Mouse (Mus musculus) hindbrain, embryonic 16.5 days (tissue): Measurements from ENCODE around the gene Klhl22. TPM values are rescaled to one million over a fixed set of nuclear protein-coding genes. Genes with fewer than 3 reads are reported as not detected.
A peak's percentile ranks its signal among the peaks of the same experiment; 100 is the strongest.

Experiments used
- ATAC-seq: fragments of 200-750 bp; cut with Nextera tagmentation; 2 replicates; pipeline ENCODE4 v1.8.0; 2017; ENCODE audit warnings: moderate TSS enrichment, moderate library complexity
- H3K27ac ChIP-seq: fragments of 300-500 bp; sonication (generic); 2 replicates; pipeline ENCODE4 v1.5.1; 2014; ENCODE audit warnings: low read depth, mild to moderate bottlenecking, control low read depth, low read length, moderate library complexity
- H3K27me3 ChIP-seq: fragments of 300-500 bp; sonication (generic); replicated peaks from 2 replicates; pipeline ENCODE4 v1.6.1; 2014; ENCODE audit warnings: low read length; ENCODE audit not compliant: control insufficient read depth, insufficient read depth
- H3K36me3 ChIP-seq: fragments of 300-500 bp; sonication (generic); 2 replicates; pipeline ENCODE4 v1.6.1; 2014; ENCODE audit warnings: mild to moderate bottlenecking, low read length, moderate library complexity, mixed read lengths; ENCODE audit not compliant: control insufficient read depth, insufficient read depth
- H3K4me1 ChIP-seq: fragments of 300-500 bp; sonication (generic); 2 replicates; pipeline ENCODE4 v1.6.1; 2014; ENCODE audit warnings: low read depth, low read length; ENCODE audit not compliant: control insufficient read depth, insufficient read depth
- H3K4me2 ChIP-seq: fragments of 300-500 bp; sonication (generic); 2 replicates; pipeline ENCODE4 v1.6.1; 2014; ENCODE audit warnings: mild to moderate bottlenecking, low read length, control low read depth, moderate library complexity
- H3K4me3 ChIP-seq: fragments of 300-500 bp; sonication (generic); 2 replicates; pipeline ENCODE4 v1.5.1; 2014; ENCODE audit warnings: mild to moderate bottlenecking, low read length, control low read depth, moderate library complexity
- H3K9ac ChIP-seq: fragments of 300-500 bp; sonication (generic); 2 replicates; pipeline ENCODE4 v1.6.1; 2014; ENCODE audit warnings: low read depth, mild to moderate bottlenecking, control low read depth, low read length, moderate library complexity
- H3K9me3 ChIP-seq: fragments of 300-500 bp; sonication (generic); 2 replicates; pipeline ENCODE4 v1.6.1; 2014; ENCODE audit warnings: mild to moderate bottlenecking, low read length, moderate library complexity; ENCODE audit not compliant: control insufficient read depth
- WGBS: fragments of 180-500 bp; shearing (Covaris S2); extraction: QIAGEN DNeasy Blood & Tissue Kit; methylation state at CpG from one replicate; pipeline ENCODE4 v1.1.7; 2014; 5-methylcytosine and 5-hydroxymethylcytosine counted together
- polyA plus RNA-seq: library from polyadenylated mRNA; unstranded; fragments of >200 nt; fragmentation: Nextera tagmentation; extraction: Ambion mirVana; gene quantifications from 2 replicates; pipeline ENCODE4 v1.2.1, GENCODE M21; 2015

The Klhl22 gene
- polyA plus RNA-seq, 1 experiment from 2014 or later: 90.2 TPM

- H3K4me2 ChIP-seq: no peak overlapping the region
Observed at GRCm38 (mm10) chr16:17744536-17744935, 14.9 kb upstream of the Klhl22 start.

GRCm38 (mm10) chr16:17745067-17745466 lies 14.4 kb upstream of the Klhl22 start:
- Histone ChIP-seq H3K4me3 (no peak overlapping the region), H3K27ac (no peak overlapping the region), H3K27me3 (no peaks in the 10 kb centered on the region), H3K4me1 (no peaks in the 10 kb centered on the region), H3K4me2 (no peak overlapping the region), H3K9ac (no peak overlapping the region), H3K9me3 (no peaks in the 10 kb centered on the region), H3K36me3 (no peaks in the 10 kb centered on the region)
- ATAC-seq: no peak
- WGBS: 84% methylated on average over 2 of the region's 2 CpGs

More at GRCm38 (mm10) chr16:17744536-17744935, 14.9 kb upstream of the Klhl22 start:
- no peak for ATAC-seq
- Histone ChIP-seq H3K36me3 (no peaks in the 10 kb centered on the region), H3K9ac (no peak overlapping the region), H3K9me3 (no peaks in the 10 kb centered on the region), H3K27ac (no peak overlapping the region), H3K4me3 (no peak overlapping the region), H3K27me3 (no peaks in the 10 kb centered on the region), H3K4me1 (no peaks in the 10 kb centered on the region)
- 20% methylated on average over 1 of the region's 1 CpGs for WGBS

- ATAC-seq: no peak
- no peak overlapping the region for H3K4me3 ChIP-seq
- no peaks in the 10 kb centered on the region for H3K27me3 ChIP-seq
- H3K27ac ChIP-seq: no peak overlapping the region
- no peaks in the 10 kb centered on the region for H3K9me3 ChIP-seq
- H3K4me1 ChIP-seq: no peaks in the 10 kb centered on the region
- no peak overlapping the region for H3K4me2 ChIP-seq
- no peak overlapping the region; the same call in 1 of the 2 replicates for H3K9ac ChIP-seq
- no peaks in the 10 kb centered on the region for H3K36me3 ChIP-seq
- 37% methylated on average over 3 of the region's 3 CpGs for WGBS
Observed at GRCm38 (mm10) chr16:17753001-17753400, 6.4 kb upstream of the Klhl22 start.

- Histone ChIP-seq H3K27ac (no peak overlapping the region), H3K9ac (no peak overlapping the region)
- ATAC-seq: no peak
Observed at GRCm38 (mm10) chr16:17753686-17754085, 5.7 kb upstream of the Klhl22 start.

GRCm38 (mm10) chr16:17757756-17758155 lies 1.7 kb upstream of the Klhl22 start:
- Histone ChIP-seq H3K27me3 (no peaks in the 10 kb centered on the region), H3K36me3 (no peaks in the 10 kb centered on the region), H3K4me3 (no peak overlapping the region), H3K4me2 (no peak overlapping the region), H3K9ac (no peak overlapping the region), H3K4me1 (peaks cover 19% of the 10 kb centered on the region), H3K27ac (no peak overlapping the region), H3K9me3 (no peaks in the 10 kb centered on the region)
- 100% methylated on average over 1 of the region's 1 CpGs for WGBS
- no peak for ATAC-seq

More at GRCm38 (mm10) chr16:17753686-17754085, 5.7 kb upstream of the Klhl22 start:
- no peaks in the 10 kb centered on the region for H3K27me3 ChIP-seq
- 0 out of 2 replicates have a peak, but pooled peaks cover under 1% of the 10 kb centered on the region for H3K4me1 ChIP-seq
- H3K4me2 ChIP-seq: no peak overlapping the region
- 44% methylated on average over 1 of the region's 1 CpGs for WGBS
- H3K36me3 ChIP-seq: no peaks in the 10 kb centered on the region
- no peak overlapping the region for H3K4me3 ChIP-seq
- no peaks in the 10 kb centered on the region for H3K9me3 ChIP-seq

- H3K4me1 ChIP-seq: peaks cover 19% of the 10 kb centered on the region
- WGBS: 44% methylated on average over 9 of the region's 9 CpGs
- H3K27ac ChIP-seq: peak overlapping the region; percentile 62
- peak overlapping the region; percentile 65 for H3K4me3 ChIP-seq
- no peaks in the 10 kb centered on the region for H3K27me3 ChIP-seq
- H3K9me3 ChIP-seq: no peaks in the 10 kb centered on the region
- no peaks in the 10 kb centered on the region for H3K36me3 ChIP-seq
- no peak for ATAC-seq
- H3K9ac ChIP-seq: peak overlapping the region; percentile 65
- H3K4me2 ChIP-seq: peak overlapping the region; percentile 65
Observed at GRCm38 (mm10) chr16:17758902-17759301, 516 bp upstream of the Klhl22 start.

GRCm38 (mm10) chr16:17759813-17760321 lies 449 bp downstream of the Klhl22 start:
- peak; percentile 70 for ATAC-seq
- peak overlapping the region; percentile 83 for H3K27ac ChIP-seq
- H3K4me3 ChIP-seq: peak overlapping the region; percentile 65
- under 1% methylated on average over 53 of the region's 54 CpGs for WGBS
- peak overlapping the region; percentile 91 for H3K9ac ChIP-seq
- H3K36me3 ChIP-seq: no peaks in the 10 kb centered on the region
- H3K4me1 ChIP-seq: peaks cover 23% of the 10 kb centered on the region
- H3K9me3 ChIP-seq: no peaks in the 10 kb centered on the region
- no peaks in the 10 kb centered on the region for H3K27me3 ChIP-seq
- peak overlapping the region; percentile 65 for H3K4me2 ChIP-seq

- Histone ChIP-seq H3K27ac (peak overlapping the region; percentile 83; the same call in 1 of the 2 replicates), H3K4me1 (peaks cover 23% of the 10 kb centered on the region), H3K36me3 (no peaks in the 10 kb centered on the region), H3K9me3 (no peaks in the 10 kb centered on the region), H3K27me3 (no peaks in the 10 kb centered on the region), H3K4me3 (peak overlapping the region; percentile 65), H3K4me2 (peak overlapping the region; percentile 65), H3K9ac (no peak overlapping the region)
- ATAC-seq: no peak
- WGBS: 40% methylated on average over 8 of the region's 8 CpGs
Observed at GRCm38 (mm10) chr16:17760657-17761056, 1.2 kb downstream of the Klhl22 start.

- WGBS: 43% methylated on average over 1 of the region's 1 CpGs
- H3K4me1 ChIP-seq: peaks cover 23% of the 10 kb centered on the region
- no peak for ATAC-seq
- H3K9ac ChIP-seq: no peak overlapping the region
- H3K27ac ChIP-seq: no peak overlapping the region
- no peak overlapping the region for H3K4me3 ChIP-seq
- no peaks in the 10 kb centered on the region for H3K27me3 ChIP-seq
- H3K4me2 ChIP-seq: no peak overlapping the region; the same call in 1 of the 2 replicates
- H3K36me3 ChIP-seq: no peaks in the 10 kb centered on the region
- no peaks in the 10 kb centered on the region for H3K9me3 ChIP-seq
Observed at GRCm38 (mm10) chr16:17761074-17761473, 1.7 kb downstream of the Klhl22 start.
